Mouse (Mus musculus): ENCODE data around the gene Zswim8.

Zswim8 gene

DNA sequence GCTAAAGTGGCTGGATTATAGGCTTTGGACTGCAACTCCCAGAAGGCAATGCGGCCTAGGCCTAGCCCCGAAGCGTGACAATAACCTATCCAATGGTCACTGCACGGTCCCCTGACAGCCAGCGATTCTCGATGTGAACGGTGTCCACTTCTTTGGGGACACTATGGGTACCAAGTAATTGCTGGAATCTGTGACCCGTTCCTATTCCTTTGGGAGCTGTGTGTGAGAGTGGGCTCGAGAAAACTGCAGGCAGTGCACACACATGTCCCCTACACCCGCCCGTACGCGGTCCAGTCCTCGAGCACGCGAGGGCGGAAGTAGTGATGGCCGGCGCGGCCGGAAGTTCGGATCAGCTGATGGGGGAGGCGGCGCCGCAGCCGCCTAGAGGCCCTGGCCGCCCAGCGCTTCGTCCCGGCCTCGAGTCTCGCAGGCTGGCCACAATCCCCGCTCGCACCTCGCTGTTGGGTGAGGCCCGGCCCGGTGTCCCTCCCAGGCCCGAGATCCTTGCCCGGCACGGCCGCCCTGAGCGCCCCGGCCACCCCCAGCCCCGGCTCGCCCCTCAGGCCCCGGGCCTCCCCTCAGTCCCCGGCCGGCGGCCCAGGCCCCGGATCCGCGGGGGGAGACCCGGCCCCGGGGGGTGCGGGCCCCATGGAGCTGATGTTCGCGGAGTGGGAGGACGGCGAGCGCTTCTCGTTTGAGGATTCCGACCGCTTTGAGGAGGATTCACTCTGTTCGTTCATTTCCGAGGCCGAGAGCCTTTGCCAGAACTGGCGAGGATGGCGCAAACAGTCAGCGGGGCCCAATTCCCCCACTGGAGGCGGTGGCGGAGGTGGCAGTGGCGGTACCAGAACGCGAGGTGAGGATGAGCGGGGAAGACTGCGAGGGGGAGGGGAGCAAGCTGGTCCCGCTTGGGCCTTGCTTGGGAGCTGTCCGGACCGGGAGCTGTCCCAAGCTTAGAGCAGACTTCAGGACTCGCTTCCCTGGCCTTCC, at the start of gene Zswim8:
Gene Zswim8 (plus strand): TSS at position 352 of the 990 bp plus-strand sequence.
- DNase-seq (ENCODE audit: low read depth, low spot score): no peak

DNA sequence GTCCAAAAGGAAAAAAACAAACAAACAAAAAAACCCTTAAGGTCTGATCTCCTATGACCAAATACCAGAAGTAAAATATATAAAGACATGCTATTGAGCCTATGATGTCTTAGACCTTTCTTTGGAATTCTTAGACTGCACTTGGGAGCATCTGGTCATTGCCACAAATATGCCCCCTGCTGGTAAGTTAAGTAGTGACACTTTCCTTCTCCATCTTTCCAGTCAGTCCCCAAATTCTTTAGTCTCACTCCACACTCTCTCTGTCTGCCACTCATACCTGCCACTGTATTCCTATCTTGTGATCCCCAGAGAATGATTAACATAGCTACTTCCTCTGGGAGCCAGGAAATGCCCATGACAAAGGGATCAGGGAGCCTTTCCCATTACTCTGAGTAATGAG, 49.0 kb upstream of the Zswim8 start:
- no peak for DNase-seq (ENCODE audit: low read depth, low spot score)

DNA sequence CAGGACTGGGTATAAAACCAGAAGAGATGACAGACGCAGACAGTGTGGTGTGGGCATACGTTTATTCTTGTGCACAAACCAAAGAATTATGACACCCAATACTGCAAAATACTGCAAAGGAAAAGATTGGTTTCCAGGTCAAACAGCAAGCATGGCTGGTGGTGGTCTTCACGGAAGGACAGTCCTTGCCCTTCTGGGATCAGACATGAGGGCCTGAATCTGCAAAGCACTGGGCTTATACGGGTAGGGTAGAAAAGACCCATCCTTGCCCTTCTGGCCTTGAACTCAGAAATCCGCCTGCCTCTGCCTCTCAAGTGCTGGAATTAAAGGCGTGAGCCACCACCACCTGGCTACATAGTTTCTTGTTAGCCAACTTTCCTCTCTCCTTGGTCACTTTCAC, 48.5 kb upstream of the Zswim8 start:
- DNase-seq (ENCODE audit: low read depth, low spot score): no peak

DNA sequence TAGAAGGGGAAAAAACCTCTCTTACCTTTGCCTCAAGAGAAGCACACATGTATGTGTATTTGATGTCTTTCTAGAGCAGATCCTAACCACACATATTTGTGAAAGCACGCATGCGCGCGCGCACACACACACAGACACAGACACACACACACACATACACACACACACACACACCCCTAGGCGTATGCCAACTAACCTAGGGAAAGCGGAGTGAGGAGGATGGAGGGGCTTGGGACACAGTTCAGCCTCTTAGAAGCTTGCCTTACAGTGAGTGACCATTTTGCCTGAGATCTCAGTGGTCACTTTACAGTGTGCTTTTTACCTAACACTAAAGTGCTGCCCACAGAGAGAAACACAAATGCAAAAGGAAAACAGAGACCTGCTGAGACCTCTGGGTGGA, 47.7 kb upstream of the Zswim8 start:
- no peak for DNase-seq (ENCODE audit: low read depth, low spot score)

DNA sequence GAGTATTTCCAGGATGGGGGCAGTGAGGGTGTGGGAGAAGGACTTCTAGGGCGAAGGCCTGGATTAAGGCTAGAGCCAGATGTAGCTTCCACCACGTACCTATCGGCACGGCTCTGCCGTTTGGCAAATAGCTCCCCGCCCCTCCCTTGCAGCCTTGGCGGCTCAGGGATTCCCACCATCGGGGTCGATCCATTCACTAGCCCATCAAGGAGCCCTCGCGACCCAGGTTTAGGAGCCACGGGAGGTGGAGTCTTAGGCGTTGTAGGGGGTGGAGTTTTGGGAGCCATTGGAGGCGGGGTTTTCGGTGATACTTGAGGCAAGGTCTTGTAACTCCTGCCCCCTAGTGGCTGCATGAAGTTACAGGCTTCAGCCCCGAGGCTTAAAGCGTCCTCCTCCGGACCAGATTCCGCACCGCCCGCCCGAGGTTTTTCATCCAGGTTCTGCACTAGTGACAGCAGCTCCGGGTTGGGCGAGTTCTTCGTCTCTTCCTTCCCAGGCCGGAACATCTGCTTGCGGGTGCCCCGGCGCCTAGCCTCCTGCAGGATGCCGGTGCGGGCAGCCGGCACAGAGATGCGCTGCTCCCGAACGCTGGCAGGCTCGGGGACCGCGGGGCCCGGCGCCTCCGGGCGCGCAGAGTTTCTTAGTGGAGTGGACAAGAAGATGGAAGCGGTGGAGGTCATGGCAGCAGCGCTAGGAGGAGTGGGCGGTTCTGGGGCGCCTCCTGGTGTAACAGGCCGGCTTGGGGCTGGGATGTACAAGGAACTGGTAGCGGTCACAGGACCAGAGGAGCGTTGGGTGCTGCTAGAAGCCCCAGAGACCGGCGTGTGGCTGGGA, 46.3 kb upstream of the Zswim8 start:
- peak; percentile 96 for DNase-seq (ENCODE audit: low read depth, low spot score)

DNA sequence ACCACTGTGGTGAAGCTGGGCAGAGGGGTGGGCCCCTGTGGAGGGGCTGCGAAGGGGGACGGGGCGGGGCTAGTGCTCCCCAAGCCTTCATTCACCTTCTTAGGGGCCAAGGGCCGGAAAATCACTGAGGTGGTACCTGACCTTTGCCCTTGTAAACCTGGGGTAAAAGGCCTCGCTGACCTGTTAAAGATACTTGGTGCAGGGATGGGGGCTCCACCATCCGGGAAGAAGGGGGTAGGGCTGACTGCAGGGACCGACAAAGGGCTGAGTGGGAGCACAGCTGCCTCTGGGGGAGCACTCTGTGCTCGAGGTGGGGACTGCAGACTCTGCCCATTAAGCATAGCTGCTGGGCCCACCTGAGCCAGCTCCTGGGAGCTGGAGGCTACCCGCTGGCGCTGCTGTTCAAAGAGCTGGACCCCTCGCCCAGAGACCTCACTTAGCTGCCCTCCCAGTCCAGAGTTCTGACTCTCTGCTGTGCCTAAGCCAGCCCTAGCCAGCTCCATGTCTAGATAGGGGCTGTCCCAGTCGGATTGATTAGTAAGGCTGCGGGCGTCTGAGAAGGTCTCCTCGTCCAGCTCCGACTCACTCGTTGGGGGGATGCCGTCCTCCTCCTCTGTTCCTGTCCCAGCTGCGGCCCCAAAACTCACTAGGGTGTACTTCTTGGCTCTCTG, 45.6 kb upstream of the Zswim8 start:
- no peak for DNase-seq (ENCODE audit: low read depth, low spot score)

DNA sequence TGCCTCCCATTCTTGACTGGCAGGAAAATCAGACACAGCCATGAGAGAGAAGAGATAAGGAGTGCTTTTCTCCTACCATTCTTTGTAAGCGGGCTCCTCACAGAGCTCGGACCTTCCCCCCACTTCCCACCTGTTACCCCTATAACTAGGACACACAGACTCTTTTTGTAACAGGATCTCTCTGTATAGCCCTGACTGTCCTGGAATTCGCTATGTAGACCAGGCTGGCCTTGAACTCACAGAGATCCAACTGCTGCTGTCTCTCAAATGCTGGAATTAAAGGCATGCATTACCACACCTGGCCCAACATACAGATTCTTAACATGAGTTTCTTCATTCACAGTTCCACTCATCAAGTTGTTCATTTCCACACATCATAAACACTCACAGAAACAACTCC, 44.6 kb upstream of the Zswim8 start:
- no peak for DNase-seq (ENCODE audit: low read depth, low spot score)

DNA sequence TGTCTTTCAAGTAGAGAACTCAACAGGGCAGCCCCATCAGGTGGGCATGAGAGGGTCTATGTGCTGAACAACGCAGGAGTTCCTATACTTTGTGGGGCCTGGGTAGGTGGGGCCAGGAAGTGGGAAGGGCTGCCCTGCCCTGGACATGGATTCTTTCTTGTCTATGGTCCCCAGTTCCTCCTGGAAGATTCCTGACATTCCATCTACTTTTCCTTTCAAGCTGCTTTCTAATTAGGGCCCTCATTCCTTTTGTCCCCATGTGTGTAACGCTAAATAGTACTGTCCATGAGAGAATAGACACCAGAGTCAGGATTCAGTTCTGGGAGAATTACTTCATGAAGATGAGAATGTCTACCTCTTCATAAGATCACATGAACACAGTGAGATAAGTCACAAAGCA, 43.8 kb upstream of the Zswim8 start:
- DNase-seq (ENCODE audit: low read depth, low spot score): no peak

DNA sequence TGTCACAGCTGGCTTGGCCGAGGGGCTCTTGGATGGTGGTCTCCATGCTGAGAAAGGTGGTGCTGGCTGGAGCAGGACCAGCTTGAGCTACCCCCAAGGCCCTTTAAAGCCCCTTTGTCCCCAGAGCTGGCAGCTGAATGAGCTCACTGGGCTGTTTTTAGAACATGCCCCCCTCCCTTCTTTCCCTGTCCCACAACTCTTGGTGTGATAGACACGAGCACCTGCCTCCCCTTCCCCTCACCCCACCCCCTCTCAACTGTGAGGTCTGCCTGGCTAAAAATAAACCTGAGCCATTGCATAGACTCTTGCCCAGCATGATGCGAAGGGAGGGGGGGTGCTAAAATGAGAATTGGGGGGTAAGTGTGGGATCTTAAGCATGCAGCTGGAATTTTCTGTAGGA, 42.9 kb upstream of the Zswim8 start:
- no peak for DNase-seq (ENCODE audit: low read depth, low spot score)

DNA sequence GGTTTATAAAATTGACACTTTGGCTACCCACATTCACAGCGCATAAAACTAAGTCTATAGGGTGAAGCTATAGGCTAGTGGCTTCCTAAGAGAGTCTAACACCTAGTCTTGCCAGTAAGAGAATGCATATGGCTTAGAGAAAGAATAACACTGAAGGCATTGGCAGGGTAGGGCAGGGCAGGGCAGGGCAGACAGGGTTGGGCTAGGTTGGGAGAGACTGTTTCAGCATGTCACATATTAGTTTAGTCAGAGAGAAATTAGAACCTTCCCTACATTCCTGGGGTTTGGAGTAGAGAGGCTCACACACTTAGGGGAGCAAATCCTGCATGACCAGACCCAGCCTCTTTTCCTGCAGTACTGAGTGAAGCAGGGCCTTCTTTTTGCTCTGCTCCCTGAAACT, 39.9 kb upstream of the Zswim8 start:
- DNase-seq (ENCODE audit: low read depth, low spot score): no peak

DNA sequence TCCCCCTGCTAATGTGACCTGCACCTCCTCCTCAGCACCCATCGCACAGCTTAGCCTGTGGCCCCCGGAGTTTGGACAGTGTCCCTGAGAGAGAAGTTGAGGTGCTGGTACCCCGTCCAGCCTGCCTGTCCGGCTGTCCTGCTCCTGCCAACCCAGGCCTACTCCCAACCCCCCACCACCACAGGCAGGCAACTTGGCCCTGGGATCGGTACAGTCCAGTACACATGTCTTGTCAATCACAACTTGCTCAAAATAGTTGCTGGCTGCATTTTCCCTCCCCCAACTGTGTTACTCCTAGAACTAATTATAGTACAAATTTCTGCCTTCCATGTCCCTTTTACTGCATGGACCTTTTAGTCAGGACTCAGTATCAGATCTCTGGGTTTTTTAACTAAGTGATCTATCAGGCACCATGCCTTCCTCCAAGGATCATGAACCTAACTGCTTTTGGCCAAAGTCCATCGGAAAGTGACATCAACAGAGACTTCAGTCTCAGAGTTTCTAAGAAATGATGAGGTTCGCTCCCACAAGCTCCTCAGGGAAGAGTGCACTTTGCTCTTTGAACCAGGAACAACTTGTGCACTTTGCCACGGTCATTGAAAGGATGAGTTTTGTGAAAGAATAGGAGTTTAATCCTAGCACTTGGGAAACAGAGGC, 39.1 kb upstream of the Zswim8 start, which contains the start of gene Synpo2l:
Gene Synpo2l (minus strand): TSS at position 201 of the 657 bp plus-strand sequence.
- no peak for DNase-seq (ENCODE audit: low read depth, low spot score)

DNA sequence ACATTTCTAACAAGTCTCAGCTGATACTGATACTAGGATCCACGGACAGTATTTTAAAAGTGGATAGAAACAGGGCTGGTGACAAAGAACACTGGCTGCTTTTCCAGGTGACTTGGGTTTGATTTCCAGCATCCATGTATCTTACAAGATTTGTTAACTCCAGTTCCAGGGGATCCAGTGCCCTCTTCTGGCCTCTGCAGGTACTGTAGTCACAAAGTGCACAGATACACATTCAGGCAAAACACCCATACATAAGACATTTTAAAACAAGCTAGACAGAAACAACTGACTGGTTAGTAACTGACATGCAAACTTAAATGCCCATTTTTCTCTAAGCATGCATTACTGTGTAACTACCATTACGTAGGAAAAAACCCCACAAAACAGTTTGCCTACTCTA, 34.4 kb upstream of the Zswim8 start:
- DNase-seq (ENCODE audit: low read depth, low spot score): peak; percentile 58

DNA sequence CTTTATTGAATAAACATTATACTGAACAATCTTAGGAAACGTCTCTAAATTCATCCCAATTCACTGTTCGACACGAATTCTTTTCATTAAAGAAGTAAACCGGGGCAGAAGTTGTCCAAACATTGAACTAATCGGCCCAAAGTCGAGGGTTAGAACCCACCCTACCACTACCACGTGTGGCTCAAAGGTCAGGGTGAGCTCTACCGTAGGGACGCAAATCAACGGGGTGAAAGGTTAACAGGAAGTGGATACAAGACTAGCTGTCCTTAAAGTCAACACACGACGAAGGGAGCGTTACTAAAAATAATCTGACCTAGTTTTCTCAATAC, 33.7 kb upstream of the Zswim8 start:
- peak; percentile 47 for DNase-seq (ENCODE audit: low read depth, low spot score)

DNA sequence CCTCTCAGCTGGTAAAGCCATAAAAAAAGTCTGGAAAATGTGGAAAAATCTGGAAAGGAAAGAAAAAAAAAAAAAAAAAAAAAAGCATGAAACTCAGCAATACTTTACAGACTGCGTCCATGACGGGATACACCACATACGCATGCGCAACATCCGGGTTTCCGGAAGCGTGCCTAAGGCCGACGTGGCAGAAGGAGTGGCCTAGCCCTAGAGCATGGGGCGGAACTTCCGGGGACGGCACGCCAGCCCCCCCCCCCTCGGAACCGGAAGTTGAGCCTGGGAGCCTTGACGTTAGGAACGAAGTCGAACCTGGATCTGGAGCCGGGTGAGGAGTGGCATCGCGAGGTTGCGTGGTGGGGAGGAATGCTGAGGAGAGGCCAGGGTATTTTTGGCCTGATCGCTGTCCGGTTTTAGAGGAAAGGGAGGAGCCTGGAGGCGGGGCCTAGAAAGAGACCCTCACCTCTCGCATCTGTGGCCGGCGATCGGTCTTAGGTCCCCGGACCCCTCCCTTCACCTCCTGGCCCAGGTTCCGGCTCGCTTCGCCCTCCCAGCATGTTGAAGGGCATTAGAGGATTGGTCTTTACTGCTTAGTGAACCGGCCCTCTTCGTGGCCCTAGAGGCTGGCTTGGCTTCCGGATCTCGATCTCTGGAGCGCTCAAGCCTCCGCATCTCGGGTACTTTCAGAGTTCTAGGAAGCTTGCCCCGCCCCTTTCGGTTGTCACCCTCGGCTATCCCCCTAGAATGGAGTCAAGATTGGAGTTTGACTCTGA, 33.1 kb upstream of the Zswim8 start, which contains the start of gene Sec24c:
Gene Sec24c (plus strand): TSS at position 245 of the 770 bp plus-strand sequence.
- DNase-seq (ENCODE audit: low read depth, low spot score): peak; percentile 92

DNA sequence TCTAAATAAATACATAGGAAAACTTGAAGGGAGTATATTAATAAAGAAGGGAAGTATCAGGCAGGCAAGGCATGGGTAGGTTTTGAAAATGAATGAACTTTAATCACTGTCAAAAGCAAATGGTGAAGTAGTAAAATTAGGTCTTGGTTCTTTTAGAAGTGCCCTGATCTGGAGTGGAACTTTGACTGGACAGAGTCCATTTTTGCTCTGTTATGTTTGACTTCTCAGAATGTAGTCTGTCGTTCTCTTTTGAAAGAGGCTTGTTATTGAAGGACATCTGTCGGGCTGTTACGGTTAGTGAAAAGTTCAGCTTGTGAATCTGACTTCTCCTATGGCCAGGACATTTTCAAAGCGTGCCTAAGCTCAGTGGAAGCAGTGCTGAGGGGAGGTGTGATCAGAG, 29.4 kb upstream of the Zswim8 start:
- no peak for DNase-seq (ENCODE audit: low read depth, low spot score)

DNA sequence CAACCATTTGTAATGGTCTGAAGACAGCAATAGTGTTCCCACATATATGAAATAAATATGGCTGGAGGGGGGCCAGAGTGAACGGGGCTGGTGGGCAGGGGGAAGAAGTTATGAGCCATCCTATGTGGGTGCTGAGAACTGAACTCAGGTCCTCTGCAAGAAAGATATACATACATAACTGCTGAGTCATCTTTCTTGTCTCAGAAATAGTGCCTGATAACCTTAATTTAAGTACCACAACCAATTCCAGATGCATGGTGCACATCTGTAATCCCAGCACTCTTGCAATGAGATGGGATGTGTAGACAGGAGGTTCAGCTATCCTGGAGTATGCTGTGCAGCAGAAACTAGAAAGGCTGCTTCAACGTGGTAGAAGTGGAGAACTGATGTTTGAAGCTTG, 25.6 kb upstream of the Zswim8 start:
- DNase-seq (ENCODE audit: low read depth, low spot score): no peak

DNA sequence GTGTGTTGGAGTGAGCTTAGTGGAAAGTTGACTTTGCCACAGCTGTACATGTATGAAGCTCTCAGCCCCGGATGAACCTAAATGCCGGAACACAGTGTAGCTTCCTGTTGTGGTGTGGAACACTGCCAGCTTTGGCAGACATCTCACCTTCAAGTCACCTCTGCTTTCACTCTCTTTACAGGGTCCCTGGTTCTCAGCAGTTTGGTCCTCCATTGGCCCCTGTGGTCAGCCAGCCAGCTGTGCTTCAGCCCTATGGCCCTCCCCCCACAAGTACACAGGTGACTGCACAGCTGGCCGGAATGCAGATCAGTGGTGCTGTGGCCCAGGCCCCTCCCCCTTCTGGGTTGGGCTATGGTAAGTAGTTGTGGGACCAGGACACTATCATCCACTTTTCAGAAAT, 24.9 kb upstream of the Zswim8 start:
- no peak for DNase-seq (ENCODE audit: low read depth, low spot score)

DNA sequence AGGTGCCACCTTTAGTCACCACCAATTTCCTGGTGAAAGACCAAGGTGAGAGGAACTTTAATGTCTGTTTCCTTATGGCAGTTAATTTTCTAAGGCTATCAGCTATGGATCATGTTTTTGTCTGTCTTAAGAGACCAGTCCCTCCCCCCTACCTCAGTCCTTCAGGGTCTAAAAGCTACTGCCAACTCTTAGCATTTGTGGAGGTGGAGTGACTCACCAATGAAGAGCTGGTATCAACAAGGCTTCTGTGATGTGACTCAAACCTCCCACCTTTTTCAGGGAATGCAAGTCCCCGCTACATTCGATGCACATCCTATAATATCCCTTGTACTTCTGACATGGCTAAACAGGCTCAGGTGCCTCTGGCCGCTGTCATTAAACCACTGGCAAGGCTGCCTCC, 20.8 kb upstream of the Zswim8 start:
- DNase-seq (ENCODE audit: low read depth, low spot score): no peak

DNA sequence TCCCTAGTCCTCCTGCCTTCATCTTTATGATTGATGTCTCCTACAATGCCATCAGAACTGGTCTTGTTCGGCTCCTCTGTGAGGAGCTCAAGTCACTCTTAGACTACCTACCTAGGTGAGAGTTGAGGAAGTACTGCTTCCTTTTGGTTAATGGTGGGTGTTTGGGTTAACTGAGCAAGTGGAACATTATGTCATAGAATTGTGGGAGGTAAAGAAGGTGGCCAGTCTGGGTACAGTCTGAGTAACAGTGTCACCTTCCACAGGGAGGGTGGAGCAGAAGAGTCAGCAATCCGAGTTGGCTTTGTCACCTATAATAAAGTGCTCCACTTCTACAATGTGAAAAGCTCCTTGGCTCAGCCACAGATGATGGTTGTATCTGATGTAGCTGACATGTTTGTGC, 18.3 kb upstream of the Zswim8 start:
- DNase-seq (ENCODE audit: low read depth, low spot score): no peak

DNA sequence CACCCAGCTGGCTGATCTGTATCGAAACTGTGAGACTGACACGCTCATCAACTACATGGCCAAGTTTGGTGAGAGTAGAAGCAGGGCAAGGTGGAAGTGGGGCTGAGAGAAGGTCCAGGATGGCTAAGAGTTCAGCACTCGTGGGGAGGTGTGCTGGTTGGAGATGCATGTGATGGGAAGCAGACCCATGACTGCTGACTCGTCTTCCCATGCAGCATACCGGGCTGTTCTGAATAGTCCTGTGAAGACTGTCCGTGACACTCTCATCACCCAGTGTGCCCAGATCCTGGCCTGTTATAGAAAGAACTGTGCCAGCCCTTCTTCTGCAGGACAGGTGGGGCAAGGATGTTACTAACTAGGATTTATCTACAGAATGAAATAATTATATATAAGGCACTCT, 15.6 kb upstream of the Zswim8 start:
- no peak for DNase-seq (ENCODE audit: low read depth, low spot score)

Data from WW6 (cell line).